Mouse (Mus musculus) heart, postnatal 36 days (tissue): ENCODE measurements around the gene Krt13. TPM values are rescaled to one million over a fixed set of nuclear protein-coding genes. Genes with fewer than 3 reads are reported as not detected.

Experiments used
- DNase-seq, 2 experiments: peaks; one replicate each; pipeline ENCODE4 v3.0.0; 2021 to 2022
- intact Hi-C: fragments of 180-260 bp; cut with DNase I; formaldehyde crosslinking; loops from one replicate; pipeline ENCODE4 v1.15.1; 2025
- total RNA-seq, 2 experiments: library from RNA; stranded (reverse); gene quantifications; 2 replicates each; pipeline ENCODE4 v1.2.3; 2021

Gene Krt13
- total RNA-seq, 2 experiments from 2014 or later, result not detected

DNA sequence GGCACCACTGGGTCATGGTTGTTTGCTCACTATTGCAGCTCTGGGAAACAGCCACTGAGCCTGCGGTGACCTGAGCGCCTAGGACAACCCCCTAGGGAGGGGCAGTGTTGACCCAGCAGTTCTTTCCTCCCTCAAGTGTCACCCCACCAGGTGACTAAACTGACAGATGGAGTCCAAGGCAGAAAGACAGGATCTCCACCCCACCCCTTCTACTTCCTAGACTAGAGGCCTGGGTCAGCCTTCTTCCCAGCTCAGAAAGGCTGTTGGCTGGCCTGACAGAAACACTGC is 7.7 kb downstream of the Krt13 start:
- DNase-seq, result no peak
- intact Hi-C loops, result no loop called here

DNA sequence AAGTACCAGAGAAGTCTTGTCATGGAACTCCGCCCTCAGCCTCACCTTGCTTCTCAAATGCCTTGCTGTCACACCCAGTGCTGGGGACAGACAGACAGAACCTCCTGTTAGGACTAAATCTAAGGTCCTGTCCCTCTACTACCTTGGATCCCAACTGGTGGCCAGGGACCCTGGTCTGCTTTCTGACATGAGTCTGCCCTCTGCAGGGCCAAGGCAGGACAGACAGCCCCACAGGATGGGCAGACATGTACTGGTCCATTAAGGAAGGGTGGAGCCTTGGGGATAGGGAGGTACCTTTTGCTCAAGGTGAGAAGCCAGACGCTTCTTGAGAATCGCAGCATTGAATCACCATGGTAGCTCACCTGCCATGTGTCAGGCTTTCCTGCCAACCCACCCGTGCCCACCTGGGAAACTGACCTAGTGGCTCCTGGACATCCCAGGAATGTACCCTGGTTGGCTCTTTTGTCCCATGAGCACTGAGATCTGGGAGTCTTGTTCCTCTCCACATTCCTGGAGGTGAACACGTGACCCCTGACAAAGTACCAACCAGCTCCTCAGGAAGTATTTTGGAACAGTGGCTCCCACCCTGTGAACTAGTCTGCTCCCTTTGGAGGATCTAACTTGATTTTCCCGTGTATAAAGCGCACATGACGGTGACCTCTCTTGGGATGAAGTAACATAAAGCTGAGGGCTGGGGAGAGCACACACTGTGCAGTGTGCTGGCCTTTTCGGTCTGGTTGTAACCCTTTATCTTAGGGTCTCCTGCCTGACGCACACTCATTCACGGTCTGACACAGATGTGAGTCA is 8.2 kb downstream of the Krt13 start:
- intact Hi-C loops, result no loop called here
- DNase-seq, result no peak

DNA sequence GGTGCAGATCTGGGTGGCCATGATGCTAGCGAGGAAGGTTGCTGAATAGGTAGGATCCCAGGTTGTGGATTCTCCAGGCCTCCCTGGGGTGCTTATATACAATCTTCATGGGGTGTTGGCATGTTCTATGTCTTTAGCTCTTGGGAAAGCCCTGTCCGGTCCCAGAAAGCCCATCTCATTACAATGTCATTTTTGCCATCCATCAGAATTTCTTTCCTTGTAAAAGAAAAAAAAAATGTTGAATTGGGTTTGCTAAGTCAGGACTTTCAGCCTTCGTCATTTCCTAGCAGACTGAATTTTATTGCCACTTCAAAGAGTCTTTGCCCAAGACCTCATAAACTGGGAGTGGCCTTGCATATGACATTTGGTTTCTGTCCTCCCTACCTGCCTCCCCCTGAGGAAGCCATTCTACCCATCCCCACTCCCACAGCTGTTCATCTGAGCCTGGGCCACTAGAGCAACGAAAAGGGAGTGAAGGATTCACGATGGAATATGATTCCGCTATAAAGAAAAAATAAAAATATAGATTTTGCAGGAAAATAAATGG is 15.7 kb downstream of the Krt13 start, which contains the start of gene Krt36:
TSS of gene Krt36 (minus strand) at position 51 of the 547 bp plus-strand sequence.
- intact Hi-C loops, result no loop called here
- DNase-seq, result no peak

- no peak for DNase-seq
- intact Hi-C loops, result no loop called here
Observed at GRCm38 (mm10) chr11:100102693-100103429, 18.5 kb downstream of the Krt13 start.

- intact Hi-C loops, result no loop called here
- no peak for DNase-seq
Observed at GRCm38 (mm10) chr11:100100391-100100790, 21.0 kb downstream of the Krt13 start.

GRCm38 (mm10) chr11:100097819-100098218 is 23.5 kb downstream of the Krt13 start:
- intact Hi-C loops, result no loop called here
- no peak for DNase-seq

DNA sequence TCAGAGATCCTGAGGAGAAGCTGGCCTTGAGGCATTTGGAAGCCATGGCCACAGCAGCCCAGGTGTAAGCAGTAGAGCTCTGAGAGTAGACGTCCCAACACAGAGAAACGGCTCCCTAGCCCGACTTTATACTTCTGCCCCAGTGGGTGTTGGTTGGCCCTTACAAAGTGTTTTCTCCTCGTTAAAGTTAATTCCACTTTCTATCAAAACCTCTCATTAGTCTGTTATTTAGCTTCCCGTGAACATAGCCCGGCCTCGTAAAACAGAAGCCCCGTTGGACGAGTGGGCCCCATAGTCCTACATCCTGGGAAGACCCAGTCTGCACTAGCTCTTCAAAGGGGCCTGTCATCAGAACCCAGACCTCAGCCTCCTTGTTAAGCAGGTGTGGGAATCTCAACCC is 25.2 kb downstream of the Krt13 start, which contains the start of gene Krt35:
TSS of gene Krt35 (minus strand) at position 101 of the 400 bp plus-strand sequence.
- intact Hi-C loops, result no loop called here
- no peak for DNase-seq

- no peak for DNase-seq
- intact Hi-C loops, result no loop called here
Observed at GRCm38 (mm10) chr11:100088378-100089025, 32.9 kb downstream of the Krt13 start.

DNA sequence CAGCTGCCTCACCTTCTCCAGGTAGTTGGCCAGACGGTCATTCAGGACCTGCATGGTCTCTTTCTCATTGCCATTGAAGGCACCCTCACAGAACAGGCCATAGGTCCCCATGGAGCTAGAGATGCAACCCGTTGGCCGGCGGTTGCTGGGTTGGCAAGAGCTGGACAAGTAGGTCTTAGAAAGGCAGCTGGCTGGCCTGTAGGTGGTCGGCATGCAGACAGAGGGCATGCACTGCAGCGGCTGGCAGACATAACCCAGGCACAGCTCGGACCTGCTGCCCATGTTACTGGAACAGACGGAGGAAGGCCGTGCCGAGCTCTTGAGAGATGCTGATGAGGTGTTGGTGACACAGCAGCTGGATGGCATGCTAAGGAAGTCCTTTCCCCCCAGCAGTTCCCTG is 33.5 kb downstream of the Krt13 start, which contains the start of gene Krt32:
TSS of gene Krt32 (minus strand) at position 366 of the 400 bp plus-strand sequence.
- intact Hi-C loops, result no loop called here

DNA sequence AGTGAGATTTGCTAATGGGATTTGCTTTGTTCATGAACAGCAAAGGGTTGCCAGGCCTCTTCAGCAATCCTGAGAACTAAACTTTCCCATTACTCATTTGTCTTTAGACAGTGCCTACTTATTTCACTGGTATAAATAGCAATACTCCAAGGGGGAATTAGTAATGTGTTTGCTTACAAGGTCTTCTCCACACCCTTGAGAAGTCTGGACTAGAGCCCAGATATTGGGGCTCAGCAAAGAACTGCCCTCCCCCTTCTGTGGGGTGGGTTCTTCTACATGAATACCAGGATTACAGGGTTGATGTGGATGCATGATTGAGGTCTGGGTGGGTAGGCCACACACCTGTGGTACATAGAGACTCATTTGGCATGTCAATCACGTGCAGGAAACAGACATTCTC is 47.5 kb downstream of the Krt13 start:
- DNase-seq, result no peak
- intact Hi-C loops, result no loop called here

More for the DNA sequence above, 33.5 kb downstream of the Krt13 start, which contains the start of gene Krt32:
- no peak for DNase-seq

Other genes starting within 250 kb of the Krt13 start
- gene Krtap9-1, start 248.2 kb downstream of the Krt13 start, total RNA-seq, result not detected
- gene Gm11567, start 242.4 kb downstream of the Krt13 start, total RNA-seq, result not detected
- not detected for gene Krtap31-1, start 213.6 kb downstream of the Krt13 start, total RNA-seq
- gene Gm11565, start 206.8 kb downstream of the Krt13 start, total RNA-seq, result not detected
- gene Krtap31-2, start 185.3 kb downstream of the Krt13 start, total RNA-seq, result not detected
- gene Krtap9-5, start 173.1 kb downstream of the Krt13 start, total RNA-seq, result not detected
- not detected for gene Krtap29-1, start 142.5 kb downstream of the Krt13 start, total RNA-seq
- gene Krtap16-1, start 135.0 kb downstream of the Krt13 start, total RNA-seq, result not detected
- gene Krtap17-1, start 127.6 kb downstream of the Krt13 start, total RNA-seq, result not detected
- gene Krt33a, start 105.4 kb downstream of the Krt13 start, total RNA-seq, result not detected
- not detected for gene Krt33b, start 91.7 kb downstream of the Krt13 start, total RNA-seq
- not detected for gene Krt34, start 80.0 kb downstream of the Krt13 start, total RNA-seq
- gene Krt31, start 71.0 kb downstream of the Krt13 start, total RNA-seq, result not detected
- gene Krt32, start 33.3 kb downstream of the Krt13 start, total RNA-seq, result not detected
- gene Krt35, start 25.3 kb downstream of the Krt13 start, total RNA-seq, result not detected
- not detected for gene Krt36, start 15.9 kb downstream of the Krt13 start, total RNA-seq
- gene Krt15, start 14.4 kb upstream of the Krt13 start, total RNA-seq, result not detected
- 10 to 100 TPM in 1 of 2 experiments, 1 to 10 TPM in 1; 6.0 to 10.2 TPM for gene Krt19, start 27.1 kb upstream of the Krt13 start, total RNA-seq
- not detected for gene Krt9, start 71.7 kb upstream of the Krt13 start, total RNA-seq
- gene Krt14, start 86.0 kb upstream of the Krt13 start, total RNA-seq, result under 1 TPM; 0.19 to 0.61 TPM
- gene Krt16, start 127.3 kb upstream of the Krt13 start, total RNA-seq, result not detected
- gene Krt17, start 139.5 kb upstream of the Krt13 start, total RNA-seq, result not detected
- not detected for gene Krt42, start 148.3 kb upstream of the Krt13 start, total RNA-seq
- 1,000 to 10,000 TPM; 1,603 to 1,774 TPM for gene Eif1, start 198.3 kb upstream of the Krt13 start, total RNA-seq
- gene Gast, start 212.8 kb upstream of the Krt13 start, total RNA-seq, result not detected
- 1 to 10 TPM; 1.6 to 1.8 TPM for gene Hap1, start 234.6 kb upstream of the Krt13 start, total RNA-seq